Mouse (Mus musculus): ENCODE data around the gene Mfsd7a. TPM values are rescaled to one million over a fixed set of nuclear protein-coding genes. Genes with fewer than 3 reads are reported as not detected.

The Mfsd7a gene
- polyA plus RNA-seq, 1 experiment from 2014 or later = 0.70 TPM

GRCm38 (mm10) chr5:108423427-108423826 is 25.3 kb downstream of the Mfsd7a start:
- Histone ChIP-seq H3K36me3 (no peaks in the 10 kb centered on the region), H3K9me3 (no peaks in the 10 kb centered on the region), H3K4me1 (no peaks in the 10 kb centered on the region), H3K27me3 (no peaks in the 10 kb centered on the region), H3K9ac (no peak overlapping the region), H3K4me2 (no peak overlapping the region), H3K4me3 (no peak overlapping the region), H3K27ac (no peak overlapping the region)
- ATAC-seq (ENCODE audit: insufficient number of reproducible peaks, low FRiP score, low TSS enrichment, low read depth) = no peak
- WGBS = 84% methylated on average over 2 of the region's 2 CpGs

- Histone ChIP-seq H3K36me3 (no peaks in the 10 kb centered on the region), H3K27me3 (no peaks in the 10 kb centered on the region), H3K4me1 (no peaks in the 10 kb centered on the region), H3K4me2 (no peak overlapping the region), H3K27ac (no peak overlapping the region), H3K4me3 (no peak overlapping the region), H3K9me3 (no peaks in the 10 kb centered on the region), H3K9ac (no peak overlapping the region)
- no peak for ATAC-seq (ENCODE audit: insufficient number of reproducible peaks, low FRiP score, low TSS enrichment, low read depth)
- WGBS = 60% methylated on average over 3 of the region's 3 CpGs
Measured at GRCm38 (mm10) chr5:108422741-108423140, 25.9 kb downstream of the Mfsd7a start.

DNA sequence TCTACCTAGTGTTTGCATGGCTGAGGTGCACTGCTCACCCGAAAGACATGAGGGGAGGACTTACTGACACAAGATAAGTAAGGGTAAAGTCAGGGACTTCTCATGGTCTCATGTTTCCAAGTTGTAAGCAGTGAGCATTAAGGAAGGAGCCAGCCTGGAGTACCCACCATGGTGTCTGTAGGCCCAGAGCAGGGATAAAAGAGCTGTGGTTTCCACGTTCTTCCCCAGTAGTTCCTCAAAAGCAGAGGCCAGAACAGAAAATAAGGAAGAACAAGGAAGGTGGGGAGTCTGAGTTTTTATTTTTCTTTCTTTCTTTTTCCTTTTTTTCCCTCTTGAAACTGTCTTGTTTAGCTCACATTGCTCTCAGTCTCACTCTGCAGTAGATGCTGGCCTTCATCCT is 34.0 kb downstream of the Mfsd7a start:
- Histone ChIP-seq H3K4me2 (no peak overlapping the region), H3K36me3 (no peaks in the 10 kb centered on the region), H3K4me3 (no peak overlapping the region), H3K9me3 (no peaks in the 10 kb centered on the region), H3K27me3 (no peaks in the 10 kb centered on the region), H3K27ac (no peak overlapping the region), H3K4me1 (no peaks in the 10 kb centered on the region), H3K9ac (no peak overlapping the region)
- 81% methylated on average over 2 of the region's 2 CpGs for WGBS
- no peak for ATAC-seq (ENCODE audit: insufficient number of reproducible peaks, low FRiP score, low TSS enrichment, low read depth)

- ATAC-seq (ENCODE audit: insufficient number of reproducible peaks, low FRiP score, low TSS enrichment, low read depth) = no peak
- H3K4me2 ChIP-seq = no peak overlapping the region
- 74% methylated on average over 2 of the region's 2 CpGs for whole genome bisulfite sequencing
Measured at GRCm38 (mm10) chr5:108406977-108407376, 41.7 kb downstream of the Mfsd7a start.

GRCm38 (mm10) chr5:108405460-108405859 is 43.2 kb downstream of the Mfsd7a start:
- 56% methylated on average over 1 of the region's 1 CpGs for WGBS
- H3K4me3 ChIP-seq = no peak overlapping the region
- no peak overlapping the region for H3K27ac ChIP-seq
- no peaks in the 10 kb centered on the region for H3K36me3 ChIP-seq
- no peaks in the 10 kb centered on the region for H3K9me3 ChIP-seq
- no peak overlapping the region for H3K9ac ChIP-seq
- ATAC-seq (ENCODE audit: insufficient number of reproducible peaks, low FRiP score, low TSS enrichment, low read depth) = no peak
- H3K27me3 ChIP-seq = no peaks in the 10 kb centered on the region
- H3K4me1 ChIP-seq = no peaks in the 10 kb centered on the region
- H3K4me2 ChIP-seq = no peak overlapping the region

More at GRCm38 (mm10) chr5:108406977-108407376, 41.7 kb downstream of the Mfsd7a start:
- Histone ChIP-seq H3K36me3 (no peaks in the 10 kb centered on the region), H3K27ac (no peak overlapping the region), H3K4me1 (no peaks in the 10 kb centered on the region), H3K27me3 (no peaks in the 10 kb centered on the region), H3K4me3 (no peak overlapping the region), H3K9ac (no peak overlapping the region), H3K9me3 (no peaks in the 10 kb centered on the region)

- no peak overlapping the region for H3K4me3 ChIP-seq
- no peak overlapping the region for H3K9ac ChIP-seq
- 69% methylated on average over 4 of the region's 4 CpGs for WGBS
- H3K9me3 ChIP-seq = no peaks in the 10 kb centered on the region
- no peaks in the 10 kb centered on the region for H3K27me3 ChIP-seq
- ATAC-seq (ENCODE audit: insufficient number of reproducible peaks, low FRiP score, low TSS enrichment, low read depth) = no peak
- H3K36me3 ChIP-seq = no peaks in the 10 kb centered on the region
- H3K4me2 ChIP-seq = no peak overlapping the region
- no peaks in the 10 kb centered on the region for H3K4me1 ChIP-seq
- H3K27ac ChIP-seq = no peak overlapping the region
Measured at GRCm38 (mm10) chr5:108403453-108403852, 45.2 kb downstream of the Mfsd7a start.

Other genes starting within 250 kb of the Mfsd7a start
- 45.1 and 47.4 TPM in 2 replicates for gene Dr1, start 180.0 kb downstream of the Mfsd7a start, polyA plus RNA-seq (2015; fragmentation: Nextera tagmentation; extraction: Ambion mirVana)
- 6.7 and 7.0 TPM in 2 replicates for gene Pigg, start 136.3 kb downstream of the Mfsd7a start, polyA plus RNA-seq (2015; fragmentation: Nextera tagmentation; extraction: Ambion mirVana)
- gene Gm42517, start 81.0 kb downstream of the Mfsd7a start, polyA plus RNA-seq (2015; fragmentation: Nextera tagmentation; extraction: Ambion mirVana) = 0.15 TPM in 2 replicates
- gene Pde6b, start 60.5 kb downstream of the Mfsd7a start, polyA plus RNA-seq (2015; fragmentation: Nextera tagmentation; extraction: Ambion mirVana) = 0.22 and 0.27 TPM in 2 replicates
- gene Atp5k, start 14.4 kb downstream of the Mfsd7a start, polyA plus RNA-seq (2015; fragmentation: Nextera tagmentation; extraction: Ambion mirVana) = 337 and 365 TPM in 2 replicates
- 19.3 and 21.1 TPM in 2 replicates for gene Pcgf3, start 12.3 kb upstream of the Mfsd7a start, polyA plus RNA-seq (2015; fragmentation: Nextera tagmentation; extraction: Ambion mirVana)
- gene Cplx1, start 101.1 kb upstream of the Mfsd7a start, polyA plus RNA-seq (2015; fragmentation: Nextera tagmentation; extraction: Ambion mirVana) = 0.36 and 0.64 TPM in 2 replicates
- gene Gak, start 180.9 kb upstream of the Mfsd7a start, polyA plus RNA-seq (2015; fragmentation: Nextera tagmentation; extraction: Ambion mirVana) = 47.9 and 48.8 TPM in 2 replicates
- 27.9 and 30.8 TPM in 2 replicates for gene Tmem175, start 180.9 kb upstream of the Mfsd7a start, polyA plus RNA-seq (2015; fragmentation: Nextera tagmentation; extraction: Ambion mirVana)
- 17.8 TPM in 2 replicates for gene Idua, start 211.4 kb upstream of the Mfsd7a start, polyA plus RNA-seq (2015; fragmentation: Nextera tagmentation; extraction: Ambion mirVana)
- 15.7 and 17.1 TPM in 2 replicates for gene Dgkq, start 220.8 kb upstream of the Mfsd7a start, polyA plus RNA-seq (2015; fragmentation: Nextera tagmentation; extraction: Ambion mirVana)
- 0.56 and 0.81 TPM in 2 replicates for gene Slc26a1, start 226.7 kb upstream of the Mfsd7a start, polyA plus RNA-seq (2015; fragmentation: Nextera tagmentation; extraction: Ambion mirVana)
- gene Fgfrl1, start 243.5 kb upstream of the Mfsd7a start, polyA plus RNA-seq (2015; fragmentation: Nextera tagmentation; extraction: Ambion mirVana) = 32.0 and 36.1 TPM in 2 replicates

Measured in limb, embryonic 15.5 days (tissue).